Mouse (Mus musculus) retina, embryonic 14.5 days (tissue): Measurements from ENCODE around the gene Vgf.

Experiments
- DNase-seq: peaks from one replicate; pipeline ENCODE4 v3.0.0-alpha.2; 2015; ENCODE audit warnings: low spot score

Gene Vgf

GRCm38 (mm10) chr5:137026092-137026491 is at the start of gene Vgf:
TSS of gene Vgf (plus strand) at chr5:137026392.
- no peak for DNase-seq

- DNase-seq: no peak
Observed at GRCm38 (mm10) chr5:136977769-136978168, 48.4 kb upstream of the Vgf start.

- no peak for DNase-seq
Observed at GRCm38 (mm10) chr5:136979762-136980161, 46.4 kb upstream of the Vgf start.

DNA sequence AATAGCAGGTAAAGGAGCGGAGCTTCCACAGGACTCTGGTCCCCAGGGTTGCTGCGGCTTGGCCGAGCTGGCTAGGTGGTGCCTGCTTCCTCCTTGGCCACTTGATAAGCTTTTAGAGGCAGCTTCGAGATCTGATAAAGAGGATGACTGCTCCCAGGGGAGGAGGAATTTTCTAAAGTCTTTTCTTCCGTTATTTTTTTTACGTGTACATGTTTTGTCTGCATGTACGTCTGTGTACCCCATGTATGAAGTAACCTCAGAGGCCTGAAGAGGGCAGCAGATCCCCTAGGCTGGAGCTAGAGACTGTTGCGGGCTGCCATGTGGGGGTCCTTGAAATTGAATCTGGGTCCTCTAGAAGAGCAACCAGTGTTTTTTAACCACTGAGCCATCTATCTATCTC is 45.2 kb upstream of the Vgf start:
- no peak for DNase-seq

DNA sequence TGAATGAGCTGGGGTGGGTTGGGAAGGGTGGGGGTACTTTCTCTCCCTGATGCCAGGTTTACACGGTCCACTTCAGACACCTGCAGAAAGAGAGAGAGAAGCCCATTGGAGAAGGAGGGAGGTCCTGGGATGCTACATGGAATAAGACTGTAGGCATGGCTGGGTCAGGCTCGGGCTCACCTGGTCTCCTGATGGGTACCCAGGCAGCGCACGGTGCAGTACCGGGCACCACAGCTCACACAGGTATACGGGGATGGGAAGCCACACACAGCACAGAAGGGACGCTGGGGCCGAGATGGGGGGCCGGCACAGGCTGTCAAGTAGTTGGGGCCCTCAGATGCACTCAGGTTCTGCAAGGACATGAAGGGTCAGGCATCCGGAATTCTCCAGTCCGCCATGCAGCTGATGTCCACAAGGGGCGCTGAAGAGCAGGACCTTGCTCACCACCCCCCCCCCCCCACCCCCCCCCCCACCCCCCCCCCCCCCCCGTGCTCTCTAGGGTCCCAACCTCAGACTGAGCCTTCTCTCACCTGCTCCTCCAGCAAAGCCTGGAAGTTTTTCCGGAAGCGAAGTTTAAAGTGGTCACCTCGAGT is 43.8 kb upstream of the Vgf start:
- DNase-seq: peak; percentile 80

DNA sequence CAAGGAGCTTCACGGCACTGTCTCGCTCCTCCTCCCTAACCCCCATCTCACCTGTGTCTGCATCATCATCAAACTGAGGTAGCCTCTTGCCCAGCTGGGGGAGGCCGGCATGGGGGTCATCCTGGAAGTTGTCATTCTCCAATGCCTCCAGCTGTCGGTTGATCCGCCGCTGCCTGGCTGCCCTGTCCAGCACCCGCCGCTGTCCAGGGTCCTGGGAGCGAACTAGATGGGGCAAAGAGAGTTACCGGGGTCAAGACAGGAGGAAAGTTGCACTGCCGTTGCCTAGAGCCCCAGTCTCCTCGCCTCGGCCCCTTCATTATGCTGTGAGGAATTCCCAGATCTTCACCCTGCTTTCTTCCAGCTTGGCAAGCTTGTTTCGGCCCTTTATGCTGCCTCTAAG is 41.4 kb upstream of the Vgf start:
- DNase-seq: no peak

DNA sequence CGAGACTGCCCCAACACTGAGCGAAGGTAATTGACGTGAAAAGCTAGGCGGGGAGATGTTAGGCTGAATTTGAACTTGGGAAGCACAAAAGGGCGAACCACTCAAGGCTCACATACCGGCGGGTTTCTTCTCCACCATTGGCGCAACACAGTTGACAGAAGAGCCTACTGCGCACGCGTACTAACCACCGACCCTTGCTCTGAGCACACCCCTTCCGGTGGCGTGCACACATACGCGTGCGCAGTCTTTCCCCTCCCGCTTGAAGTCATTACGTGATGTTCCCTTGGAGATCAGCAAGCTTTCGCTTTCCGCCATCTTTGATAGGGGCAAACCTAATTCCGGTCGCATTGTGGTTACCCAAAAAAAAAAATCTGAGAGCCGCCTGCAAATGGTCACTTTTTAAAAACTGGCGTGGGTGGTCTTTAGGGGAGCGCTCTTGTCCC is 39.5 kb upstream of the Vgf start, which contains the start of gene Plod3:
Gene Plod3 (plus strand): TSS at position 325 of the 443 bp plus-strand sequence.
- peak; percentile 100 for DNase-seq

GRCm38 (mm10) chr5:136987138-136987933 is 38.9 kb upstream of the Vgf start:
- DNase-seq: peak; percentile 68

GRCm38 (mm10) chr5:136987934-136988271 is 38.3 kb upstream of the Vgf start, which contains the start of gene Znhit1:
TSS of gene Znhit1 (minus strand) at chr5:136988021.
- DNase-seq: peak; percentile 16

- no peak for DNase-seq
Observed at GRCm38 (mm10) chr5:136988420-136988819, 37.8 kb upstream of the Vgf start.

DNA sequence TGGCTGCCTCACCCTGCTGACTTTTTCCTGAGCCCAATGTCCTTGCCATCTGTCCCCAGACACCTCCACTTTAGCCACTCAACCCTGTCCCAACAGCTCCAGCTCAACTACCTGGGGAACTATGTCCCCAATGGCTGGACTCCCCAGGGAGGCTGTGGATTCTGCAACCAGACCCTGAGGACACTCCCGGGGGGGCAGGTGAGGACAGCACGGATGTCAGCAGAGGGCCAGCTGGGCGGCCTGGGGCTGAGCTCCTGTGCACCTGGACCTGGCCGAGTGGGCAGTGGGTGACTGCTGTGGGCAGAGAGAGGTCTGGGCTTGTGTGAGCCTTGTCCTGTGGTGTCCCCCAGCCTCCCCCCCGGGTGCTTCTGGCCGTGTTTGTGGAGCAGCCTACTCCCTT is 36.4 kb upstream of the Vgf start:
- no peak for DNase-seq

DNA sequence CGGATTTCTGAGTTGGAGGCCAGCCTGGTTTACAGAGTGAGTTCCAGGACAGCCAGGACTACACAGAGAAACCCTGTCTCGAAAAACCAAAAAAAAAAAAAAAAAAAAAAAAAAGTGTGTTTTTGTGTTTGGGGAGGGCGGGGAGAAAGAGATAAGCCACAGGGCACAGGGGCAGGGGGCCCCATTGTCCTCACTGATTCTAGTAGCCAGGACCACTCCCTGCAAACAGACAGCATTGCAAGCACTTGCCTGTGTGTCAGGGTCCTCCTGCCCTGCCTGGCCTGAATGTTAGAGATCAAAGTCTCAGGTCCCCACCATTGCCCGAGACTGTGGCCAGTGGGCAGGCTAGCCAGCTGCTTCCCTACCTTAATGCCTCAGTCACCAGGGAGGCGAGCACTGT is 26.7 kb upstream of the Vgf start:
- DNase-seq: no peak

- DNase-seq: peak; percentile 34
Observed at GRCm38 (mm10) chr5:137000612-137001011, 25.6 kb upstream of the Vgf start.

- no peak for DNase-seq
Observed at GRCm38 (mm10) chr5:137007276-137007675, 18.9 kb upstream of the Vgf start.

DNA sequence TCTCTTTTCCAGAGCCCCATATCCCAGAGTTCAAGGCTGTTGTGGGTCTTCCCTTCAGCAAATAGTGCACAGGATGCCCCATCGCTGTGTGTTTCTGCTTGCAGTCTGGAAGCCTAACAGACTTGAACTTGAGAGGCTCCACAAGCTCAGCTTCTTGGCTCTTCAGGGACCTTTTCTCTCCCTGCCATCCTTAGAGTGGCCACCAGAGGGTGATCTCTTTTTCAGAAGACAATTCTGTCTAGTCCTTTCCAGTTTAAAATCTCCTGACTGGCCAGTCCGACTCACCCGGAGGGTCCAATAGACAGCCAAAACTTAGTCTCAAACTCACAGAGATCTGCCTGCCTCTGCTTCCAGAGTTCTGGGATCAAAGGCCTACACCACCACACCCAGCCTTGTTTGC is 16.2 kb upstream of the Vgf start:
- peak; percentile 80 for DNase-seq

GRCm38 (mm10) chr5:137012401-137012950 is 13.7 kb upstream of the Vgf start:
- no peak for DNase-seq

GRCm38 (mm10) chr5:137015913-137016312 is 10.3 kb upstream of the Vgf start:
- no peak for DNase-seq

DNA sequence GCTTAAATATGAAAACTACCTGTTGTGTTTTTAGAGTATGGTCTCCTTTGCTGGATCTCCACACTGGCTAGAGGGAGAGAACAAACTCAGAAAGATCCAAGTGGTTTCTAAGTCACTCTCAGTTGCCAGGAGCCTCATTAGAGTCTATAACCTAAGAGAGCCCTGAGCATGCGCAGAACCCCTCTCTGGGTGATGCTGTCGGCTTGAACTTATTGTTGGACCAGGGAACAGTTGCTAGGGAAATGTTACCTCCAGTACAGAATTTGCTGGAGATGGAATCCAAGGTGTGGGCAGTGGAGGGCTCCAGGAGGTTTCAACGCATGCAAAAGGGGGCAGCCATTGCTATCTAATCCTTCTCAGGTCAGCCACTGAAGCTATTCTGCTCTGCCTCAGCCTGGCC is 1.9 kb upstream of the Vgf start:
- no peak for DNase-seq

DNA sequence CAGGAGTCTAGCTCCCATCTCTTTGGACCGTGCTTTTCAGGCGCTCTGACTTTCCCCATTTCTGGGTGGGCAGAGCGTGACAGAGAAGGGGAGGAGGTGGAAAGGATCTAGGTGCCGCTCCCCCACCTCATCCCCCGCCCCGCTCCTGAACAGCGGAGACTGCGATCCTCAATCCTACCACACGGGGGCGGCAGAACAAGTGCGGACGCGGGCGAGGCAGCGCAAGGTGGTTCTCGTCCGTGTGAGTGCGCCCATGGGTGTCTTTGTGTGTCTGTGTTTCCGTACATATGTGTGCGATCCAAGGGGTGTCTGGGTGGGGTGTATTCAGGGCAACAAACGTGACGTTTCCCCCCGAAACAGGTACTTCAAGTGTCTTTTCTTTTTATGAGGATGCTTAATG is 1.1 kb upstream of the Vgf start:
- peak; percentile 85 for DNase-seq

DNA sequence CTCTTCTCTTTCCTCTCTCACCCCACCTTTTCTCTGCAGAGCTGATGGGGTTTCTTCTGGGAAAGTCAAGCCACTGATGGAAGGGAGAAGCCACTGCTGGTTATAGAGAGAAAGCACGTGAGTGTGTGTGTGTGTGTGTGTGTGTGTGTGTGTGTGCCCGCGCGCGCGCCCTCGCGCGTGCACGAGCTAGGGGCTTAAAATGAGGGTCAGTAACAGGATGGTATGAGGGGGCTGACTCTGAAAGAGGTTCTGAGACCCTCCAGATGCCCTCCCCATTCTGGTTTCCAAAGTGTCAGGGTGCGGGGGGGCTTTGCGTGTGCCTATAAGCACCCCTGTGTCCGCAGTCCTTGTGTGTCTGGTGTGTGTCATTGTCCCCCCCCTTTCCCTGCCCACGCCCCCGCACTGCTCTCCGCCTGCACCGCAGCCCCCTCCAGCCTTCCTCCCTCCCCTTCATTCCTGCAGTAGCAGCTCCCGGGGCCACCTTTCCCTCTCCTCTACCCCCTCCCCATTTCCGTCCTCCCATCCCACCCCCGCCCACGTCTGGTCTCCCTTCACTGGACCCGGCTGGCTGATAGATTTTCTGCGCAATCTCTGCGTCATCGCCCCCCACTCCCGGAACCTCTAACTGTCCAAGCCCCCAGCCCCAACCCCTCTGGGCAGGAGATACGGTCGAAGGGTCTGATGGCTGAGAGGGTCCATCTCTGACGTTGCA is 2.5 kb downstream of the Vgf start:
- DNase-seq: no peak

DNA sequence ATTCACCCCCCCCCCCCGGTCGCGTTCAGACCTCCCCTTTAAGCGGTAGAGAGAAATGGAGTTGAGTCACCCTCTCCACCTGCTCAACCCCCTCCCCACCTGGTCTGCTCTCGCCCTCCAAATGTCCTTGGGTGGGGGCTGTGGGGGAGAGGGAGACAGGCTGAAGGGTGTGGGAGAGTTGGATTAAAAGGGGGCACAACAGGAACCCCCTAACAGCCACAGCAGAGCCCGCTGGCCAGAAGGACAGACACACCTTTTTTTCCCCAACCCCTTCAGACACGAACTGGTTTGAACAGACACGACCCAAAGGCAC is 3.0 kb downstream of the Vgf start:
- no peak for DNase-seq

DNA sequence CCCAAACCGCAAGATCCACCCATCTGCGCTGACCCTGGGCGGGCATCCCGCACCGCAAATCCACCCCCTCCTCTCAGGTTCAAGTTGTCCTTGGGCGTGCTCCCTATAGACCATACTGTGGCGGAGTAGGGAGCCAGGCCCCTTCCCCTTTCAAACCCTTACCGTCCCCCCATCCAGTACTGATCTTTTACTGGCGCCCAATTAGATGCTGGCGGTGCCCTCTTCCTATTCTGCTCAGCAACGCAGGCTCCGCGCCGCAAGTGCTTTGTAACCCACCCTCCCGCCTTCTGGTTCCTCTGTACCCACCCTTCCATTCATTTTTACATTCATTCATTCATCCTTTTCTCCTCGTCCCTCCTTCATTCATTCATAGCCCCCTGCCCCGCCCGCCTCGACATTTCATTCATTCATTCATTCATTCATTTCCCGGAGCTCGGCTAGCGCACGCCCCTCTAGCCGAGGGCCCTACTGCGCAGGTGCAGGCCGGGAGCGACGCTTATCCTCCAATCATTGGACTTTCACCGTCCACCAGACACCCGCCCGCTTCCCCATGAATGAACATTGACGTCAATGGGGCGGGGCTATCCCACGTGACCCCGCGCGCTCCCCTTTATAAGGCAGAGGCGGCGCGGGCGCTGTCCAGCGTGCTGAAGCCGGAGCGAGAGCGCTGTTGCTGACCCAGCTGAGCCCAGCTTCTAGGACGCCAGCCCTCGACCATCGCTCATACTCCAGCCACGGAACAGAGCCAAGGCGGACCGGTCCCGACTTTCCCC is 3.6 kb downstream of the Vgf start:
- DNase-seq: peak; percentile 97
